Mouse (Mus musculus): Measurements from ENCODE around the gene Smad6.

The Smad6 gene

GRCm38 (mm10) chr9:64022562-64023366 is 905 bp upstream of the Smad6 start:
- CTCF ChIA-PET, result interaction anchor here (0.6 to 1.1 kb wide), 2 partner anchors 16 to 65 kb away, joined by 3 read pairs; no protein-coding TSS in a partner anchor

GRCm38 (mm10) chr9:64021319-64021850 is 474 bp downstream of the Smad6 start:
- CTCF ChIA-PET, result interaction anchor here (0.7 kb wide), 1 partner anchor 108 kb away, joined by 3 read pairs; no protein-coding TSS in a partner anchor

- CTCF ChIA-PET, result interaction anchor here (0.6 to 0.7 kb wide), 2 partner anchors 15 to 108 kb away, joined by 3 to 7 read pairs; no protein-coding TSS in a partner anchor
Measured at GRCm38 (mm10) chr9:64020606-64021318, 1.1 kb downstream of the Smad6 start.

GRCm38 (mm10) chr9:64020171-64020605 is 1.7 kb downstream of the Smad6 start:
- CTCF ChIA-PET, result interaction anchor here (0.6 kb wide), 1 partner anchor 16 kb away, joined by 7 read pairs; no protein-coding TSS in a partner anchor

GRCm38 (mm10) chr9:64019036-64019886 is 2.6 kb downstream of the Smad6 start:
- CTCF ChIA-PET, result interaction anchor here (0.6 kb wide), 1 partner anchor 25 kb away, joined by 3 read pairs; no protein-coding TSS in a partner anchor

GRCm38 (mm10) chr9:64017861-64018793 is 3.7 kb downstream of the Smad6 start:
- CTCF ChIA-PET, result no interaction called here

GRCm38 (mm10) chr9:64016648-64017400 is 5.0 kb downstream of the Smad6 start:
- CTCF ChIA-PET, result no interaction called here

GRCm38 (mm10) chr9:64016092-64016491 is 5.8 kb downstream of the Smad6 start:
- CTCF ChIA-PET, result no interaction called here

GRCm38 (mm10) chr9:64014801-64015200 is 7.1 kb downstream of the Smad6 start:
- CTCF ChIA-PET, result interaction anchor here (0.7 kb wide), 1 partner anchor 258 kb away, joined by 5 read pairs; no protein-coding TSS in a partner anchor

GRCm38 (mm10) chr9:64011356-64011755 is 10.5 kb downstream of the Smad6 start:
- CTCF ChIA-PET, result no interaction called here

GRCm38 (mm10) chr9:64002981-64003380 is 18.9 kb downstream of the Smad6 start:
- CTCF ChIA-PET, result no interaction called here

- CTCF ChIA-PET, result no interaction called here
Measured at GRCm38 (mm10) chr9:64001081-64001480, 20.8 kb downstream of the Smad6 start.

- CTCF ChIA-PET, result no interaction called here
Measured at GRCm38 (mm10) chr9:64000085-64000484, 21.8 kb downstream of the Smad6 start.

- CTCF ChIA-PET, result no interaction called here
Measured at GRCm38 (mm10) chr9:63999194-63999593, 22.7 kb downstream of the Smad6 start.

GRCm38 (mm10) chr9:63998026-63998425 is 23.8 kb downstream of the Smad6 start:
- CTCF ChIA-PET, result no interaction called here

GRCm38 (mm10) chr9:63997439-63997838 is 24.4 kb downstream of the Smad6 start:
- CTCF ChIA-PET, result no interaction called here

GRCm38 (mm10) chr9:63993256-63993655 is 28.6 kb downstream of the Smad6 start:
- CTCF ChIA-PET, result interaction anchor here (0.6 kb wide), 1 partner anchor 1058 kb away, joined by 3 read pairs; no protein-coding TSS in a partner anchor

GRCm38 (mm10) chr9:63992761-63993160 is 29.1 kb downstream of the Smad6 start:
- CTCF ChIA-PET, result interaction anchor here (0.6 kb wide), 1 partner anchor 1058 kb away, joined by 3 read pairs; no protein-coding TSS in a partner anchor

GRCm38 (mm10) chr9:63991193-63991592 is 30.7 kb downstream of the Smad6 start:
- CTCF ChIA-PET, result interaction anchor here (0.5 to 0.6 kb wide), 2 partner anchors 587 to 1145 kb away, joined by 4 to 14 read pairs; no protein-coding TSS in a partner anchor

Data from spleen, embryonic (tissue).